Mouse (Mus musculus) forebrain, postnatal 0 days (tissue): ENCODE data around the gene Gnas. TPM values are rescaled to one million over a fixed set of nuclear protein-coding genes. Genes with fewer than 3 reads are reported as not detected.
A peak's percentile ranks its signal among the peaks of the same experiment; 100 is the strongest.

ENCODE experiments used
- ATAC-seq: fragments of 200-750 bp; cut with Nextera tagmentation; 2 replicates; pipeline ENCODE4 v1.8.0; 2017; ENCODE audit warnings: mild to moderate bottlenecking, moderate library complexity
- DNase-seq: peaks from one replicate; pipeline ENCODE4 v3.0.0-alpha.2; 2015
- H3K27ac ChIP-seq: fragments of 300-500 bp; sonication (generic); 2 replicates; pipeline ENCODE4 v1.5.1; 2014; ENCODE audit warnings: low read depth, mild to moderate bottlenecking, antibody characterized with exemption, low read length, moderate library complexity, mixed read lengths
- H3K27me3 ChIP-seq: fragments of 300-500 bp; sonication (generic); 2 replicates; pipeline ENCODE4 v1.6.1; 2014; ENCODE audit warnings: mild to moderate bottlenecking, low read length, mixed read lengths; ENCODE audit not compliant: insufficient read depth
- H3K36me3 ChIP-seq: fragments of 300-500 bp; sonication (generic); 2 replicates; pipeline ENCODE4 v1.6.1; 2014; ENCODE audit warnings: mild to moderate bottlenecking, moderate library complexity; ENCODE audit not compliant: insufficient read depth
- H3K4me1 ChIP-seq: fragments of 300-500 bp; sonication (generic); 2 replicates; pipeline ENCODE4 v1.6.1; 2014; ENCODE audit warnings: antibody characterized with exemption; ENCODE audit not compliant: insufficient read depth
- H3K4me2 ChIP-seq: fragments of 300-500 bp; sonication (generic); 2 replicates; pipeline ENCODE4 v1.6.1; 2014; ENCODE audit warnings: low read depth, mild to moderate bottlenecking, moderate library complexity
- H3K4me3 ChIP-seq: fragments of 300-500 bp; sonication (generic); 2 replicates; pipeline ENCODE4 v1.5.1; 2014; ENCODE audit warnings: low read depth, low read length, mixed read lengths
- H3K9ac ChIP-seq: fragments of 300-500 bp; sonication (generic); 2 replicates; pipeline ENCODE4 v1.6.1; 2014; ENCODE audit warnings: mild to moderate bottlenecking
- H3K9me3 ChIP-seq: fragments of 300-500 bp; sonication (generic); 2 replicates; pipeline ENCODE4 v1.6.1; 2016; ENCODE audit warnings: low read length
- CTCF ChIP-seq: sonication (generic); IDR thresholded peaks from 2 replicates; pipeline ENCODE4 v1.5.1; 2016; ENCODE audit warnings: antibody characterized with exemption, control low read depth, low read depth
- WGBS: fragments of 180-500 bp; shearing (Covaris S2); extraction: QIAGEN DNeasy Blood & Tissue Kit; methylation state at CpG from one replicate; pipeline ENCODE4 v1.1.7; 2014; 5-methylcytosine and 5-hydroxymethylcytosine counted together
- microRNA counts: library from miRNA; unstranded; fragments of <30 nt; microRNA quantifications from one replicate; lab custom pipeline; 2015
- microRNA-seq, 2 experiments: library from miRNA; unstranded; fragments of <30 nt; microRNA quantifications; one replicate each; pipeline ENCODE4; 2016
- polyA plus RNA-seq: library from polyadenylated mRNA; unstranded; fragments of >200 nt; fragmentation: Nextera tagmentation; extraction: Ambion mirVana; gene quantifications from 2 replicates; pipeline ENCODE4 v1.2.1, GENCODE M21; 2015
- total RNA-seq: library from RNA; depleted of rRNA; stranded (reverse); fragments of >200 nt; gene quantifications from 2 replicates; pipeline ENCODE4 v1.2.3, GENCODE M21; 2014; rRNA removed

Gnas gene
- total and polyA plus RNA-seq, 2 experiments from 2014 or later, result 1,512 to 1,604 TPM

GRCm38 (mm10) chr2:174358516-174358915 lies 74.4 kb downstream of the Gnas start:
- no peak for ATAC-seq
- 92% methylated on average over 4 of the region's 4 CpGs for WGBS

GRCm38 (mm10) chr2:174359656-174360055 lies 75.5 kb downstream of the Gnas start:
- Histone ChIP-seq H3K9me3 (no peaks in the 10 kb centered on the region), H3K9ac (no peak overlapping the region), H3K4me1 (no peaks in the 10 kb centered on the region), H3K36me3 (no peaks in the 10 kb centered on the region), H3K4me3 (no peak overlapping the region), H3K27ac (no peak overlapping the region), H3K27me3 (no peaks in the 10 kb centered on the region), H3K4me2 (no peak overlapping the region)
- DNase-seq, result no peak
- 87% methylated on average over 4 of the region's 4 CpGs for WGBS
- no peak for TF ChIP-seq CTCF
- ATAC-seq, result no peak

More at GRCm38 (mm10) chr2:174358516-174358915, 74.4 kb downstream of the Gnas start:
- TF ChIP-seq CTCF, result no peak
- Histone ChIP-seq H3K9ac (no peak overlapping the region), H3K4me3 (no peak overlapping the region), H3K27me3 (no peaks in the 10 kb centered on the region), H3K36me3 (no peaks in the 10 kb centered on the region), H3K9me3 (no peaks in the 10 kb centered on the region), H3K4me2 (no peak overlapping the region), H3K27ac (no peak overlapping the region), H3K4me1 (no peaks in the 10 kb centered on the region)
- DNase-seq, result no peak

GRCm38 (mm10) chr2:174366571-174366970 lies 82.5 kb downstream of the Gnas start:
- no peak for TF ChIP-seq CTCF
- Histone ChIP-seq H3K36me3 (no peaks in the 10 kb centered on the region), H3K9ac (no peak overlapping the region), H3K4me3 (no peak overlapping the region), H3K9me3 (no peaks in the 10 kb centered on the region), H3K27me3 (no peaks in the 10 kb centered on the region), H3K4me1 (no peaks in the 10 kb centered on the region), H3K4me2 (no peak overlapping the region), H3K27ac (no peak overlapping the region)
- DNase-seq (no peak), ATAC-seq (no peak)
- WGBS, result 89% methylated on average over 10 of the region's 10 CpGs

DNA sequence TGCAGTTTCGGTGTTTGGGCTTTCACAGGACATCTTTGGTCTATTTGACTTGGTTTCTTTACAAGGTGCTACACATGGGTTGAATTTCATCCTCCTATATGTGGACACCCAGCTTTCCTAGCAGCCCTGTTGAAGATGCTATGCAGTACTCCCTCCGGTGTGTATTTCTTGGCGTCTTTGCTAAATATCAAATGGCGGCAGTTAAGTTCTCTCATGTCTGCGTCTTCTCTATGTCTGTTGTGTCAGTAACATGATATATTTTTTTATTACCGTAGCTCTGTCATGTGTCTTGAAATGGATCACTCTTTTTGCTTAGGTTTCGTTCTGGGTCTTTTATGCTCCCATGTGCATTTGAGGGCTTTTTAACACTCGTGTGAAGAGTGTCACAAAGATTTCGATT lies 96.9 kb downstream of the Gnas start:
- no peaks in the 10 kb centered on the region for H3K36me3 ChIP-seq
- TF ChIP-seq CTCF, result no peak
- no peak overlapping the region for H3K9ac ChIP-seq
- WGBS, result 89% methylated on average over 9 of the region's 9 CpGs
- no peak for ATAC-seq
- no peaks in the 10 kb centered on the region for H3K9me3 ChIP-seq
- no peak overlapping the region for H3K27ac ChIP-seq
- no peak for DNase-seq
- H3K4me3 ChIP-seq, result no peak overlapping the region
- no peaks in the 10 kb centered on the region for H3K27me3 ChIP-seq
- no peak overlapping the region for H3K4me2 ChIP-seq
- H3K4me1 ChIP-seq, result no peaks in the 10 kb centered on the region

- WGBS, result 93% methylated on average over 3 of the region's 3 CpGs
- no peak for TF ChIP-seq CTCF
- Histone ChIP-seq H3K4me3 (no peak overlapping the region), H3K27me3 (no peaks in the 10 kb centered on the region), H3K36me3 (no peaks in the 10 kb centered on the region), H3K4me2 (no peak overlapping the region), H3K9me3 (0 out of 2 replicates have a peak, but pooled peaks cover 5% of the 10 kb centered on the region), H3K9ac (no peak overlapping the region), H3K27ac (no peak overlapping the region), H3K4me1 (no peaks in the 10 kb centered on the region)
- no peak for ATAC-seq
- DNase-seq, result no peak
Observed at GRCm38 (mm10) chr2:174391936-174392335, 107.8 kb downstream of the Gnas start.

DNA sequence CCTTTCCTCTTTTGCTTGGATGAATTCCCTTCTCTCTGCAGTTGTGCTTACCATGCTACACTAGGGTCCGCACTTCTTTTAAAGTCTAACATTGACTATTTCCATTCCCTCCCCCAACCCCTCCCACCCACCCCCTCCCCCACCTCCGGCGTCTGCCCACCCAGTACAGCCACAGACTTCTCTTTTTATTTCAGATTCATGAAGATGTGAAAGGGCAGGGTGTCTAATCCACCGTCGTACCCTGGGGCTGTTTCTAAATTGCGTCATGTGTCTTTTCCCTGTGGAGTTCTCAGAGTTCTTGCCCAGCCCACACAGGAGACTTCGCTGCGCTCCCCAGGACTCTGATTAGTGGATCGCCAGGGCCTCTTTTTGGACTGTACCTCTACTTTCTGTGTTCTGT lies 108.4 kb downstream of the Gnas start:
- Histone ChIP-seq H3K4me1 (no peaks in the 10 kb centered on the region), H3K9ac (no peak overlapping the region), H3K9me3 (0 out of 2 replicates have a peak, but pooled peaks cover 5% of the 10 kb centered on the region), H3K4me3 (no peak overlapping the region), H3K4me2 (no peak overlapping the region), H3K27ac (no peak overlapping the region), H3K27me3 (no peaks in the 10 kb centered on the region), H3K36me3 (no peaks in the 10 kb centered on the region)
- DNase-seq (no peak), ATAC-seq (no peak)
- WGBS, result 58% methylated on average over 9 of the region's 9 CpGs
- no peak for TF ChIP-seq CTCF

- WGBS, result 92% methylated on average over 5 of the region's 5 CpGs
- H3K27me3 ChIP-seq, result no peaks in the 10 kb centered on the region
- no peak overlapping the region for H3K4me3 ChIP-seq
Observed at GRCm38 (mm10) chr2:174393383-174393782, 109.3 kb downstream of the Gnas start.

More at GRCm38 (mm10) chr2:174393383-174393782, 109.3 kb downstream of the Gnas start:
- no peak for ATAC-seq
- no peak for TF ChIP-seq CTCF
- Histone ChIP-seq H3K27ac (no peak overlapping the region), H3K36me3 (no peaks in the 10 kb centered on the region), H3K4me1 (no peaks in the 10 kb centered on the region), H3K9me3 (0 out of 2 replicates have a peak, but pooled peaks cover 5% of the 10 kb centered on the region), H3K9ac (no peak overlapping the region), H3K4me2 (no peak overlapping the region)
- DNase-seq, result no peak

MicroRNAs encoded within 50 kb of the gene (microRNA counts, 519-probe panel; counts per million panel counts)
- microRNA mmu-miR-296-3p (lab: Ali Mortazavi, UCI) (not detected), microRNA mmu-miR-296-5p (lab: Ali Mortazavi, UCI) (5,388 counts per million, percentile 72 among the panel's probes with 10 or more counts), microRNA mmu-miR-298 (lab: Ali Mortazavi, UCI) (not detected)

Small RNAs within 50 kb of the gene (microRNA-seq; reads per million reads assigned to microRNA genes)
- 0 reads per million in 2 experiments for gene Gm27591
- 1,919 to 3,816 reads per million in 2 experiments for gene Mir296
- 2,918 to 3,792 reads per million in 2 experiments for gene Mir298

Other genes starting within 250 kb of the Gnas start
- gene Stx16, start 208.0 kb upstream of the Gnas start, total RNA-seq, result 34.5 and 37.4 TPM in 2 replicates
- gene Stx16, start 208.0 kb upstream of the Gnas start, polyA plus RNA-seq, result 6.1 and 11.0 TPM in 2 replicates
- 9.5 and 15.1 TPM in 2 replicates for gene Npepl1, start 174.0 kb upstream of the Gnas start, total RNA-seq
- gene Npepl1, start 174.0 kb upstream of the Gnas start, polyA plus RNA-seq, result 17.0 TPM in 2 replicates
- gene Gm20721, start 62.4 kb downstream of the Gnas start, total RNA-seq, result not detected in 2 replicates
- 8.6 and 10.5 TPM in 2 replicates for gene Gm20721, start 62.4 kb downstream of the Gnas start, polyA plus RNA-seq
- 45.6 and 65.6 TPM in 2 replicates for gene Nelfcd, start 131.5 kb downstream of the Gnas start, total RNA-seq
- gene Nelfcd, start 131.5 kb downstream of the Gnas start, polyA plus RNA-seq, result 75.7 and 90.7 TPM in 2 replicates
- gene Ctsz, start 154.7 kb downstream of the Gnas start, total RNA-seq, result 53.9 and 59.9 TPM in 2 replicates
- gene Ctsz, start 154.7 kb downstream of the Gnas start, polyA plus RNA-seq, result 72.3 and 74.7 TPM in 2 replicates
- 0.38 TPM in 1 of 2 replicates, not detected in the other for gene Tubb1, start 166.4 kb downstream of the Gnas start, total RNA-seq
- 0.11 TPM in 1 of 2 replicates, not detected in the other for gene Tubb1, start 166.4 kb downstream of the Gnas start, polyA plus RNA-seq
- gene Atp5e, start 179.8 kb downstream of the Gnas start, total RNA-seq, result 587 and 783 TPM in 2 replicates
- gene Atp5e, start 179.8 kb downstream of the Gnas start, polyA plus RNA-seq, result 714 and 873 TPM in 2 replicates
- gene Prelid3b, start 188.8 kb downstream of the Gnas start, total RNA-seq, result 68.7 and 77.2 TPM in 2 replicates
- 106 and 107 TPM in 2 replicates for gene Prelid3b, start 188.8 kb downstream of the Gnas start, polyA plus RNA-seq